Mouse (Mus musculus) ES-Bruce4 (cell line): ENCODE measurements around the gene Crocc. TPM values are rescaled to one million over a fixed set of nuclear protein-coding genes. Genes with fewer than 3 reads are reported as not detected.

Experiments
- H3K27ac ChIP-seq: 2 replicates; pipeline ENCODE4 v1.5.1; 2012; ENCODE audit warnings: low read length, inconsistent platforms; ENCODE audit not compliant: insufficient read depth
- H3K27me3 ChIP-seq: 2 replicates; pipeline ENCODE4 v1.6.1; 2012; ENCODE audit warnings: mild to moderate bottlenecking, low read length, inconsistent platforms; ENCODE audit not compliant: control insufficient read depth, poor library complexity, insufficient read depth, severe bottlenecking
- H3K36me3 ChIP-seq: 2 replicates; pipeline ENCODE4 v1.6.1; 2012; ENCODE audit warnings: inconsistent platforms, mild to moderate bottlenecking, low read length, moderate library complexity; ENCODE audit not compliant: control insufficient read depth, poor library complexity, insufficient read depth, severe bottlenecking
- H3K4me1 ChIP-seq: one replicate; pipeline ENCODE4 v1.8.1; 2011; ENCODE audit warnings: low read length; ENCODE audit not compliant: control insufficient read depth, insufficient read depth
- H3K4me3 ChIP-seq: 2 replicates; pipeline ENCODE4 v1.5.1; 2011; ENCODE audit warnings: low read depth, mild to moderate bottlenecking, low read length
- H3K9ac ChIP-seq: 2 replicates; pipeline ENCODE4 v1.6.1; 2012; ENCODE audit warnings: low read depth, mild to moderate bottlenecking, inconsistent platforms; ENCODE audit not compliant: poor library complexity, severe bottlenecking
- H3K9me3 ChIP-seq: replicated peaks from 2 replicates; pipeline ENCODE4 v1.6.1; 2012; ENCODE audit warnings: mild to moderate bottlenecking, low read length, inconsistent platforms; ENCODE audit not compliant: control insufficient read depth, poor library complexity, insufficient read depth, severe bottlenecking
- CTCF ChIP-seq: IDR thresholded peaks from one replicate; pipeline ENCODE4 v1.8.1; 2011; ENCODE audit warnings: low read depth, low read length
- EP300 ChIP-seq: IDR thresholded peaks from 2 replicates; pipeline ENCODE4 v1.6.1; 2011; ENCODE audit warnings: low read depth, low read length; ENCODE audit not compliant: insufficient read depth
- POLR2A ChIP-seq: IDR thresholded peaks from one replicate; pipeline ENCODE4 v1.8.1; 2011; ENCODE audit warnings: low read length; ENCODE audit not compliant: insufficient read depth
- polyA plus RNA-seq: library from polyadenylated mRNA; stranded (reverse); fragments of >200 nt; gene quantifications from 2 replicates; pipeline ENCODE4 v1.2.4, GENCODE M21; 2011; ENCODE audit warnings: low read depth; ENCODE audit not compliant: missing spikeins, insufficient read depth, insufficient read length

Gene Crocc
- polyA plus RNA-seq, 1 experiment, result 35.0 TPM

GRCm38 (mm10) chr4:141014856-141015255 is 45.5 kb downstream of the Crocc start:
- Histone ChIP-seq H3K27me3 (no peaks in the 10 kb centered on the region), H3K9me3 (peaks cover under 1% of the 10 kb centered on the region; the same call in 1 of the 2 replicates), H3K27ac (no peak overlapping the region), H3K36me3 (no peaks in the 10 kb centered on the region), H3K4me1 (no peaks in the 10 kb centered on the region), H3K4me3 (no peak overlapping the region), H3K9ac (no peak overlapping the region)
- TF ChIP-seq CTCF (no peak), POLR2A (no peak), EP300 (no peak)

GRCm38 (mm10) chr4:141014114-141014513 is 46.2 kb downstream of the Crocc start:
- TF ChIP-seq EP300 (no peak), POLR2A (no peak), CTCF (no peak)
- no peak overlapping the region for H3K27ac ChIP-seq
- H3K27me3 ChIP-seq, result no peaks in the 10 kb centered on the region
- H3K36me3 ChIP-seq, result no peaks in the 10 kb centered on the region
- H3K9ac ChIP-seq, result no peak overlapping the region
- H3K9me3 ChIP-seq, result peaks cover 4% of the 10 kb centered on the region; the same call in 1 of the 2 replicates
- H3K4me1 ChIP-seq, result no peaks in the 10 kb centered on the region
- no peak overlapping the region for H3K4me3 ChIP-seq

- H3K9me3 ChIP-seq, result peaks cover 9% of the 10 kb centered on the region; the same call in 1 of the 2 replicates
- H3K4me1 ChIP-seq, result no peaks in the 10 kb centered on the region
- no peak overlapping the region for H3K4me3 ChIP-seq
- TF ChIP-seq EP300, result no peak
- no peak for TF ChIP-seq CTCF
- TF ChIP-seq POLR2A, result no peak
- H3K27me3 ChIP-seq, result no peaks in the 10 kb centered on the region
- no peak overlapping the region for H3K27ac ChIP-seq
- no peaks in the 10 kb centered on the region for H3K36me3 ChIP-seq
- no peak overlapping the region for H3K9ac ChIP-seq
Observed at GRCm38 (mm10) chr4:141012558-141012957, 47.8 kb downstream of the Crocc start.

GRCm38 (mm10) chr4:141011556-141012328 is 48.6 kb downstream of the Crocc start:
- Histone ChIP-seq H3K4me1 (no peaks in the 10 kb centered on the region), H3K9me3 (peaks cover 9% of the 10 kb centered on the region; the same call in 1 of the 2 replicates), H3K27me3 (no peaks in the 10 kb centered on the region), H3K4me3 (no peak overlapping the region), H3K27ac (no peak overlapping the region), H3K9ac (no peak overlapping the region), H3K36me3 (no peaks in the 10 kb centered on the region)
- TF ChIP-seq POLR2A (no peak), EP300 (no peak), CTCF (no peak)

GRCm38 (mm10) chr4:141010941-141011429 is 49.4 kb downstream of the Crocc start:
- Histone ChIP-seq H3K4me1 (no peaks in the 10 kb centered on the region), H3K9ac (peak overlapping the region; percentile 23; the same call in 1 of the 2 replicates), H3K9me3 (peaks cover 9% of the 10 kb centered on the region; the same call in 1 of the 2 replicates), H3K36me3 (no peaks in the 10 kb centered on the region), H3K27ac (no peak overlapping the region), H3K27me3 (no peaks in the 10 kb centered on the region), H3K4me3 (peak overlapping the region; percentile 43)
- TF ChIP-seq CTCF (no peak), POLR2A (no peak), EP300 (no peak)

GRCm38 (mm10) chr4:141010526-141010925 is 49.8 kb downstream of the Crocc start:
- TF ChIP-seq CTCF (no peak), POLR2A (no peak), EP300 (no peak)
- Histone ChIP-seq H3K27ac (no peak overlapping the region), H3K36me3 (no peaks in the 10 kb centered on the region), H3K27me3 (no peaks in the 10 kb centered on the region), H3K9ac (peak overlapping the region; percentile 23; the same call in 1 of the 2 replicates), H3K4me1 (no peaks in the 10 kb centered on the region), H3K4me3 (peak overlapping the region; percentile 43), H3K9me3 (peaks cover 9% of the 10 kb centered on the region; the same call in 1 of the 2 replicates)
